Comparison of ENCODE assay signal across 10 mouse cellular contexts in the genomic region with DNA sequence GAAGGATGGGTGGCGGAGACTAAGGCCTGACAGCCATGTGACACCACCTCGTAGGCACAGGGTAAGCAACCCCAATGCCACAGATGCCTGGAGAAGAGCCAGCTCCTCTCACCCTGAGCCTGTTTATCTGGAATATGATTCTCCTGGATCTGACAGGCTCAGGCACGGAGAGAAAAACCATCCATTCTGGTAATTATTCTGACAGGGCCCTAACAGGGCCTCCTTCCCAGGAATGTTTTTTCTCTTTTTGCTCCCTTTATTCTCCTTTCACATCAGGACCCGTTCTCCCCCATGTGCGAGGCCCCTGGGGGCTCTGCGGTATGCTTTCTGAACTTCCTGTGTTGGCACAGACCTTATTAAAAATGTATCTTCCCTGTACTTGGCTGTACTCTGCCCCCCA.
DNase-seq lines count a peak whose midpoint lies in the region; ATAC-seq and TF ChIP-seq lines count a peak whose summit lies in the region.
"Had no signal": no experiment of that assay in that cellular context is flagged by ENCODE, and none has a peak within 500 bp of the region (broad histone marks: within the 10 kb centered on the region; RNA-seq: fewer than 3 reads in every experiment).

No protein-coding gene starts in this region.

- no peaks in the 10 kb centered on the region for H3K9me3 ChIP-seq in neural tube, embryonic 11.5 days (ENCODE audit: control insufficient read depth, low read length)
- H3K9me3 ChIP-seq in neural tube, embryonic 15.5 days (replicated peaks), result no peaks in the 10 kb centered on the region
- no peaks in the 10 kb centered on the region for H3K9me3 ChIP-seq in hindbrain, embryonic 15.5 days
- no peaks in the 10 kb centered on the region for H3K9me3 ChIP-seq in stomach, postnatal 0 days (ENCODE audit: control insufficient read depth, low read length)

- intact Hi-C loops in gastrocnemius, adult 2 months (cut with DNase I), result no loop called here

- H3K9ac ChIP-seq in neural tube, embryonic 11.5 days (ENCODE audit: low read length), result no peak overlapping the region
- H3K9ac ChIP-seq in neural tube, embryonic 15.5 days (replicated peaks), result no peak overlapping the region
- no peak overlapping the region for H3K9ac ChIP-seq in hindbrain, embryonic 15.5 days
- H3K9ac ChIP-seq in stomach, postnatal 0 days (ENCODE audit: low read length), result no peak overlapping the region

- no peak overlapping the region for H3K4me3 ChIP-seq in gastrocnemius, adult 2 months
- no peak overlapping the region for H3K4me3 ChIP-seq in neural tube, embryonic 11.5 days (ENCODE audit: low read depth, low read length)
- no peak overlapping the region for H3K4me3 ChIP-seq in neural tube, embryonic 15.5 days (replicated peaks)
- H3K4me3 ChIP-seq in hindbrain, embryonic 15.5 days, result no peak overlapping the region
- H3K4me3 ChIP-seq in stomach, postnatal 0 days (ENCODE audit: low read depth, low read length), result no peak overlapping the region

- 47% methylated on average over 6 of the region's 6 CpGs for WGBS in neural tube, embryonic 11.5 days
- 42% methylated on average over 6 of the region's 6 CpGs for WGBS in neural tube, embryonic 15.5 days
- 37% methylated on average over 6 of the region's 6 CpGs for WGBS in hindbrain, embryonic 15.5 days
- WGBS in stomach, postnatal 0 days, result 34% methylated on average over 6 of the region's 6 CpGs

- H3K4me2 ChIP-seq in neural tube, embryonic 11.5 days (ENCODE audit: low read depth), result no peak overlapping the region
- no peak overlapping the region for H3K4me2 ChIP-seq in neural tube, embryonic 15.5 days
- H3K4me2 ChIP-seq in hindbrain, embryonic 15.5 days, result no peak overlapping the region
- no peak overlapping the region for H3K4me2 ChIP-seq in stomach, postnatal 0 days (replicated peaks; ENCODE audit: low read depth)

- no peak for DNase-seq in gastrocnemius, adult 2 months
- no peak for DNase-seq in gastrocnemius, postnatal 4 days (ENCODE audit: low spot score in 2 of 2)
- peak; percentile 21 for DNase-seq in neural tube, embryonic 11.5 days (ENCODE audit: low spot score)
- DNase-seq in stomach, postnatal 0 days (ENCODE audit: low spot score), result no peak
- DNase-seq in cerebellum, adult 11 months, result no peak
- no peak for DNase-seq in layer of hippocampus, adult 8-10 months (ENCODE audit: low spot score in 2 of 2)
- DNase-seq: cerebellum, adult 2 months had no signal

- ATAC-seq in neural tube, embryonic 11.5 days (ENCODE audit: insufficient read depth, low FRiP score, low TSS enrichment), result no peak
- no peak for ATAC-seq in neural tube, embryonic 15.5 days (ENCODE audit: low FRiP score)
- ATAC-seq in hindbrain, embryonic 15.5 days (ENCODE audit: low FRiP score, low read depth), result peak; percentile 51; the same call in 1 of the 2 replicates
- peak; percentile 45; the same call in 1 of the 2 replicates for ATAC-seq in stomach, postnatal 0 days (ENCODE audit: low FRiP score, low TSS enrichment)
- ATAC-seq: CD4-positive, CD25-positive, alpha-beta regulatory T cell, adult 4 months had no signal

- peak overlapping the region; percentile 20; the same call in 1 of the 2 replicates for H3K27ac ChIP-seq in gastrocnemius, adult 2 months
- no peak overlapping the region for H3K27ac ChIP-seq in neural tube, embryonic 11.5 days (ENCODE audit: low read depth, low read length)
- H3K27ac ChIP-seq in neural tube, embryonic 15.5 days (replicated peaks), result no peak overlapping the region
- H3K27ac ChIP-seq in hindbrain, embryonic 15.5 days (replicated peaks), result 0 out of 2 replicates have a peak overlapping the region, but pooled peaks have one; percentile 45
- peak overlapping the region; percentile 49 for H3K27ac ChIP-seq in stomach, postnatal 0 days (replicated peaks)

- no peak for TF ChIP-seq EP300 in stomach, postnatal 0 days (optimal IDR thresholded peaks at IDR 0.05)

- H3K27me3 ChIP-seq in neural tube, embryonic 11.5 days (ENCODE audit: control insufficient read depth, insufficient read depth, low read length), result no peaks in the 10 kb centered on the region
- H3K27me3 ChIP-seq in neural tube, embryonic 15.5 days (replicated peaks), result no peaks in the 10 kb centered on the region
- H3K27me3 ChIP-seq in hindbrain, embryonic 15.5 days, result no peaks in the 10 kb centered on the region
- no peaks in the 10 kb centered on the region for H3K27me3 ChIP-seq in stomach, postnatal 0 days (ENCODE audit: control insufficient read depth, insufficient read depth, low read length)

- peaks cover 3% of the 10 kb centered on the region; the same call in 1 of the 2 replicates for H3K4me1 ChIP-seq in neural tube, embryonic 11.5 days (ENCODE audit: control insufficient read depth, insufficient read depth, low read length)
- H3K4me1 ChIP-seq in neural tube, embryonic 15.5 days, result peaks cover 10% of the 10 kb centered on the region
- H3K4me1 ChIP-seq in hindbrain, embryonic 15.5 days (replicated peaks), result peaks cover 12% of the 10 kb centered on the region
- H3K4me1 ChIP-seq in stomach, postnatal 0 days (replicated peaks; ENCODE audit: control insufficient read depth, insufficient read depth), result no peaks in the 10 kb centered on the region

- no peak for TF ChIP-seq CTCF in gastrocnemius, adult 2 months (IDR thresholded peaks at IDR 0.05)
- no peak for TF ChIP-seq CTCF in stomach, postnatal 0 days (IDR thresholded peaks at IDR 0.05; ENCODE audit: low read depth)

- no peaks in the 10 kb centered on the region for H3K36me3 ChIP-seq in neural tube, embryonic 11.5 days (ENCODE audit: control insufficient read depth, insufficient read depth, low read length)
- H3K36me3 ChIP-seq in neural tube, embryonic 15.5 days, result no peaks in the 10 kb centered on the region
- no peaks in the 10 kb centered on the region for H3K36me3 ChIP-seq in hindbrain, embryonic 15.5 days
- H3K36me3 ChIP-seq in stomach, postnatal 0 days (ENCODE audit: control insufficient read depth, insufficient read depth, low read length), result no peaks in the 10 kb centered on the region

Comparison
In these comparisons a context has a peak if more than half of its experiments do, and no peak if none do; other contexts are left out.
1. H3K27ac ChIP-seq: peak in gastrocnemius, adult 2 months (single experiment), hindbrain, embryonic 15.5 days (single experiment) and stomach, postnatal 0 days (single experiment); none in neural tube, embryonic 11.5 days (single experiment) and neural tube, embryonic 15.5 days (single experiment).
2. ATAC-seq: peak in hindbrain, embryonic 15.5 days (single experiment) and stomach, postnatal 0 days (single experiment); none in neural tube, embryonic 11.5 days (single experiment) and neural tube, embryonic 15.5 days (single experiment).